Mouse (Mus musculus): ENCODE results near the gene Tbce. TPM values are rescaled to one million over a fixed set of nuclear protein-coding genes. Genes with fewer than 3 reads are reported as not detected.
"Not testable (repeated sequence)": the region's sequence is repeated elsewhere in the genome, so short reads cannot be mapped to it uniquely, and the experiment has no call there.

Tbce gene
- polyA plus RNA-seq, 1 experiment, result 143 TPM

DNA sequence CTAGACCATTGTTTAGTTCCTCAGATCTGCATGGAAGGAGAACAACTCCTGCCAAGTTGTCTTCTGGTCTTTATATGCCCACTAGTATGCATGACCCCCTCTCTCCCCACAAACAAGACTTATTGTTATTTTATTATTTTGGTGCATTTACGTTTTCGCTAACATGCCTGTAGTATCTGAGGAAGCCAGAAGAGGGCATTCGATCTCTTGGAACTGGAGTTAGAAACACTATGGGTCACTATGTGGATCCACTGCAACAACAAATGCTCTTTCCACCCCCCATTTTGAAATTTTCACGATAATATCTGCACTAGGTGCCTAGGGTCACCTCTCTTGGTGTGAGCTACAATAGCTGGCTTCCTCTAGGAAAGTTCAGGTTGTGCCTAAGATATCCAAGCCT lies 35.4 kb downstream of the Tbce start:
- DNase-seq (ENCODE audit: low read depth), result peak; percentile 8
- TF ChIP-seq CTCF (IDR thresholded peaks at IDR 0.05; ENCODE audit: borderline replicate concordance, extremely low read depth, insufficient read depth, insufficient read length) (peak; percentile 18; the same call in 1 of the 2 replicates), POLR2A (IDR thresholded peaks at IDR 0.05; ENCODE audit: borderline replicate concordance, extremely low read depth, insufficient read depth, insufficient read length, poor library complexity, severe bottlenecking) (no peak)

DNA sequence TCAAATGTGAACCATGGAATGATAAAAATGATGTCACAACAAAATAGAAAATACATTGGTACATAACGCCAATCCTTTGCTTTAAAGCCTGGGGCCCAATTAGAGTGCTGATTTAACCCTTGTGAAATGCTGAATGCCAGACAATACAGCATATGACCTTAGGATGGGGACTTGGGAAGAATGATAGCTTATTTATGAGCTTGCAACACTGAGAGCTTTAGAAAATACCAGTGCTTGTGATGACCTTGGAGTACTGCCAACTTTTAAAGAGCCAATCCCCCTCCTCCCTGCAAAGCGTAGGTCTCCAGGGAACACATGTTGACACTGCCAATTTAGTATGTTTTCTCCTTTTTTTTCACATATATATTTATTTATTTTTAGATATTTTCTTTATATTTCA lies 36.7 kb downstream of the Tbce start:
- TF ChIP-seq CTCF (IDR thresholded peaks at IDR 0.05; ENCODE audit: borderline replicate concordance, extremely low read depth, insufficient read depth, insufficient read length), result no peak
- TF ChIP-seq POLR2A (IDR thresholded peaks at IDR 0.05; ENCODE audit: borderline replicate concordance, extremely low read depth, insufficient read depth, insufficient read length, poor library complexity, severe bottlenecking), result no peak
- peak; percentile 39 for DNase-seq (ENCODE audit: low read depth)

DNA sequence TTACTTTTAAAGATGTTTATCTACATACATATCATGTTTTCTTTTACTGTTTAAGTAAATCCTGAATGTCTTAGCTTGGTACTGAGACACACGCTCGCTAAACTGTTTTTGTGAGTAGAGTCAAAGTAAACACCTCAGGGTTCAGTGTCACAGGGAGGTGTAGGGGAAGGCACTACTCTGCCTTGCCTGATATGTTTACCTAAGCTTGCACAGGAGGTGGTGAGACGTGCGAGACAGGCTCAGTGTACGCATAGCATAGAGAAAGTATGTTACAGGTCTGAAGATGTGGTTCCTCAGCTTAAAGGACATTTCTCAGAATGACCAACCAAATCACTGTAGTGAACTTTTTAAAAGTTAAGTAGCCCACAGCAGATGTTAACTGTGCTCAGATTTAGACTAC lies 42.0 kb downstream of the Tbce start:
- DNase-seq (ENCODE audit: low read depth), result no peak
- TF ChIP-seq CTCF (IDR thresholded peaks at IDR 0.05; ENCODE audit: borderline replicate concordance, extremely low read depth, insufficient read depth, insufficient read length) (no peak), POLR2A (IDR thresholded peaks at IDR 0.05; ENCODE audit: borderline replicate concordance, extremely low read depth, insufficient read depth, insufficient read length, poor library complexity, severe bottlenecking) (no peak)

DNA sequence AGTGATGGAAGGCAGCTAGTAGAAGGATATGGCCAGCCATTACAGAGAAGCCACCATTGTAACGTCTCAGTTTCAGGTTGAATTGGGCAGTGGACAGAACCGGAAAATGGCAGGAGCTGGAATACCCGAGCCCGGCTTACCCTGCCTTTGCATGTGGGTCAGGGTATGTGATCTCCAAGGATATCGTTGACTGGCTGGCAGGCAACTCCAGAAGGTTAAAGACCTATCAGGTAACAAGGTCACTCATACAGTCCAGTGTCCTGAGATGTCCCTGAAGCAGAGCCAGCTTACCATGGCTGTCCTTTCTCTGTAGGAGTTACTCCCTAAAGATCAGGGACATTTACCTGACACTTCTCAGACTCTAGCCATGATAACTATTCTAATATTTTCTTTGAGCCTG lies 44.4 kb downstream of the Tbce start:
- TF ChIP-seq POLR2A (IDR thresholded peaks at IDR 0.05; ENCODE audit: borderline replicate concordance, extremely low read depth, insufficient read depth, insufficient read length, poor library complexity, severe bottlenecking) (no peak), CTCF (IDR thresholded peaks at IDR 0.05; ENCODE audit: borderline replicate concordance, extremely low read depth, insufficient read depth, insufficient read length) (no peak)
- DNase-seq (ENCODE audit: low read depth), result no peak

DNA sequence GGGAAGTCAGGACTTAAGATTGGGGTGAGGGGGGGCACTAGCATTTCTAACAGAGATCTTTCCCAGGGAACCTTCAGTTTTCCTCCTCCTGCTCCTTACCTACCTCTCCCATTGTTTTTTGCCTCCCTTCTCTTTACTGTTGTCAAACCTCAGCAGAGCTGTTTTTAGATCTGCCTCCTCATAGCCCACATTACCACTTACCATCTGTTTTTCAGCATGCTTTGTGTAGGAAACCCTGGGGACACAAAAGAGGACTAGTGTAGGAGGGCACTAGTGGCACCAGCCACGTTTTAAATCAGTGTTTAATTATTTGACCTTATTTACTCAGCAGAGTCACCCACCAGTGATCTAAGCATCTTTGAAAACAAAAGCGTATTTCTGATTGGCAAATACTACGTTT lies 46.4 kb downstream of the Tbce start:
- no peak for TF ChIP-seq POLR2A (IDR thresholded peaks at IDR 0.05; ENCODE audit: borderline replicate concordance, extremely low read depth, insufficient read depth, insufficient read length, poor library complexity, severe bottlenecking)
- DNase-seq (ENCODE audit: low read depth), result no peak

DNA sequence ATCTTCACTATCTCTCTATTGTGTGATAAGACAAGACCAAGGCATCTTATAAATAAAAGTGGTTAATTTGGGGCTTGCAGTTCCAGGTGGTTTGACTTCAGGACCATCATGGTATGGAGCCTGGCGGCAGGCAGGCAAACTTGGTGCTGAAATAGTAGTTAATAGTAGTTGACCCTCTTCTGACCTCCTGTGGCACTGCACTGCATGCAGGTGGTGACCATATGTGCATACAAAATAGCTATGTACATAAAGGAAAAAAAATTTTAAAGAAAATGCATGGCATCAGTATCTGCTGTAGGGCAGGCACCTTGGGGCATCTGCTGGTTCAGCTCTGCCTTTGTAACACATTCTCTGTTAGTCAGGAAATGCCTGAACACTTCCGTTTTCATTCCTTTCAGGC lies 49.0 kb downstream of the Tbce start:
- DNase-seq (ENCODE audit: low read depth), result no peak
- no peak for TF ChIP-seq POLR2A (IDR thresholded peaks at IDR 0.05; ENCODE audit: borderline replicate concordance, extremely low read depth, insufficient read depth, insufficient read length, poor library complexity, severe bottlenecking)
- TF ChIP-seq CTCF (IDR thresholded peaks at IDR 0.05; ENCODE audit: borderline replicate concordance, extremely low read depth, insufficient read depth, insufficient read length), result no peak

DNA sequence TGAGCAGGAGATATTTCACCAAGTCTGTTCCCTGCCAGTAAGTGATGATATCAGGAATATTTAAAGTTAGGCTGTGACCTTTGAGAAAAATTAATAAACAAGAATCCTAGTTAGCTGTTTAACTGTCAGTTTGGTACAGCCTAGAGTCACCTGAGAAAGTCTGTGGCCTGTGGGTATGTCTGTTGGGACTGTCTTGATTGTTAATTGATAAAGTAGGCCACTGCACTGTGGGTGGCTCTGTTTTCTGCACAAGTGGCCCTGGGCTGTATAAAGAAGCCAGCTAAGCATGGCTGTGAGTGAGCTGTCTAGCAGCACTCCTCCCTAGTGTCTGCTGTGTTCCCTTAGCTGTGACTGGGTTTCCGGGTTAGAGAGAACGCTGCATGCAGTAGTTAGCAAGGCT lies 50.3 kb downstream of the Tbce start:
- no peak for DNase-seq (ENCODE audit: low read depth)
- TF ChIP-seq CTCF (IDR thresholded peaks at IDR 0.05; ENCODE audit: borderline replicate concordance, extremely low read depth, insufficient read depth, insufficient read length) (no peak), POLR2A (IDR thresholded peaks at IDR 0.05; ENCODE audit: borderline replicate concordance, extremely low read depth, insufficient read depth, insufficient read length, poor library complexity, severe bottlenecking) (no peak)

DNA sequence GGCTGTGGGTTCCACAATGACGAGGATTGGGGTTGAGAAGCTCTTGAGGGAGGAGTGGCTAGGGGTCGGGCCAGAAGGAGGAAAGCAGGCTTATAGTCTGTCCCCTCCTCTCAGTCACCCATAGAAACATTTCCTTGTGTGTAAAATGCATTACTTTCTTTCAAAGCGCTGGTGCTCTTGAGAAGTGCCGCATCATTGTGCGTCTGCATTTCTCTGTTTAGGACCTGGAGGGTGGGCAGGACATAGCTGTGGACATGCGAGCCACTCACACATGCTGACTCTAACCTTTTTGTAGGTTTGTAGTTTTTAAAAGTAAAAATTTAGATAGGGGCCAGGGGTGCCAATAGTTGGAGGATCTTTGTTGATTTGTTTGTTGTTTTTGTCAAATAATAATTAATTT lies 55.9 kb downstream of the Tbce start:
- DNase-seq (ENCODE audit: low read depth), result no peak
- TF ChIP-seq CTCF (IDR thresholded peaks at IDR 0.05; ENCODE audit: borderline replicate concordance, extremely low read depth, insufficient read depth, insufficient read length), result no peak
- no peak for TF ChIP-seq POLR2A (IDR thresholded peaks at IDR 0.05; ENCODE audit: borderline replicate concordance, extremely low read depth, insufficient read depth, insufficient read length, poor library complexity, severe bottlenecking)

DNA sequence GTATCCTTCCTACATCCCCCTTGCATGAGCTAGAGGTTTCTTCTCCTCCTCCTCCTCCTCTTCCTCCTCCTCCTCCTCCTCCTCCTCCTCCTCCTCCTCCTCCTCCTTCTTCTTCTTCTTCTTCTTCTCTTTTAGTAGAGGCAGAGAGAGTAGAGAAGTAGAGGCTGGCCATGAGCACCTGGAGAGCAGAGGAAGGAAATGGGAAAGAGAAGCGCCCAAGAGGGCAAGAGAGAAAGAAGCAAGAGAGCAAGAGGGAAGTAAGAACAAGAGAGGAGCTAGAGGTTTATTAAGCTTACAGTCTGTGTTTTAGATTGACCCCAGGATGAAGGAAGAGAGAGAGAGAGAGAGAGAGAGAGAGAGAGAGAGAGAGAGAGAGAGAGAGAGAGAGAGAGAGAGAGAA lies 57.6 kb downstream of the Tbce start:
- DNase-seq (ENCODE audit: low read depth), result not testable (repeated sequence)

DNA sequence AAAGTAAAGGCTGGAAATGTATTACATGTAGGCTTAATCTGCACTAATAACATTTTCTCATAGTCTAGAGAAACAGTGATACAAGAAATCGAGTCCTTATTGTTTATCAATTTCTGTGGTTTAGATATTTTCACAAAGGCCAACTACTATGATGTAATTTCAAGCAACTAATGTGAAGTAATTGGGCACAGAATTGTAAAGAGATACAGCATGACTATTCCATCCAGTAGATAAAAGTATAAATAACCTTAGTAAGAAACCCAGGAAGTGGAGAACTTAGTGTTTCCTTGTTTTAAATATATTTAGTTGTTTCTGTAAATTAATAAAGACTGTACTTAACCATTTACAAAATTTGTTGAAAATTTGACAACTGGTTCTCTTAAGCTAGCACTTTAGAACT lies 69.6 kb downstream of the Tbce start:
- no peak for TF ChIP-seq CTCF (IDR thresholded peaks at IDR 0.05; ENCODE audit: borderline replicate concordance, extremely low read depth, insufficient read depth, insufficient read length)
- DNase-seq (ENCODE audit: low read depth), result no peak

DNA sequence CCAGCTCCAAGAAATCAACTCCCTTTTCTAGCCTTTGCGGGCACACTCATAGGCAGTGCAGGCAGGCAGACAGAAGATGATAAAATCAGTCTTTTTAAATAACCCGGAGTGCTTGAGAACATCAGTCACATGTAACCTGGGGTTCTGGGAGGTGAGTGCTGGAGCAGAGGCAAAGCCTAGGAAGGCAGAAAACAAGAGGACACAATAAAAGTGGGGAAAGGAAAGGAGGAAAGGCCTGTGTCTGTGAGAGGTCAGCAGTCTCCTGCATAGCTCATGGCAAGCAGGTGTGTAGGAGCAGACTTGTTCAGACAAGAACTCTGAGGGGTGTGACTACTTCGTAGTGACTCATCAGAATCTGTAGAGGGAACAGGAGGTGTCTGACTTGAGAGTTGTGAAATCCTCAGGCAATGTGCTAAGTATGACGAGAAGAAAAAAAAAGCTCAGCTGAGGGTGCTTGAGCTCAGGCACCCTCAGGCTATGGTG lies 70.8 kb downstream of the Tbce start:
- TF ChIP-seq CTCF (IDR thresholded peaks at IDR 0.05; ENCODE audit: borderline replicate concordance, extremely low read depth, insufficient read depth, insufficient read length) (no peak), POLR2A (IDR thresholded peaks at IDR 0.05; ENCODE audit: borderline replicate concordance, extremely low read depth, insufficient read depth, insufficient read length, poor library complexity, severe bottlenecking) (no peak)
- DNase-seq (ENCODE audit: low read depth), result no peak

DNA sequence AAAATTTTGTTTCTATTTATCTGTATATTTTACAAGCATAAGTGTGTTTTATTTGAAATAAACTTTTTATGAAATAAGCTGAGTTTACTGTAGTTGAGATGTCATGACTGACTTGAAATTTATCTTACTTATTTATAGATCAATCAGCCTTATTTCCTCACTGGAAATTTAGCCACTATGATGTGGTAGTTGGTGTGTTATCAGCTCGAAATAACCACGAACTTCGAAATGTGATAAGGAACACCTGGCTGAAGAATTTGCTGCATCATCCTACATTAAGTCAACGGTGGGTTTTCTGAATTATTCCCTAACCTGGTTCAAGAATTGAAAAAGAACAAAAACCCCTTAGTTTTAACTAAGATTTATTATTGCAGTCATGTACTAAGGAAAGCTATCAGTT lies 73.3 kb downstream of the Tbce start:
- TF ChIP-seq CTCF (IDR thresholded peaks at IDR 0.05; ENCODE audit: borderline replicate concordance, extremely low read depth, insufficient read depth, insufficient read length) (no peak), POLR2A (IDR thresholded peaks at IDR 0.05; ENCODE audit: borderline replicate concordance, extremely low read depth, insufficient read depth, insufficient read length, poor library complexity, severe bottlenecking) (no peak)
- no peak for DNase-seq (ENCODE audit: low read depth)

DNA sequence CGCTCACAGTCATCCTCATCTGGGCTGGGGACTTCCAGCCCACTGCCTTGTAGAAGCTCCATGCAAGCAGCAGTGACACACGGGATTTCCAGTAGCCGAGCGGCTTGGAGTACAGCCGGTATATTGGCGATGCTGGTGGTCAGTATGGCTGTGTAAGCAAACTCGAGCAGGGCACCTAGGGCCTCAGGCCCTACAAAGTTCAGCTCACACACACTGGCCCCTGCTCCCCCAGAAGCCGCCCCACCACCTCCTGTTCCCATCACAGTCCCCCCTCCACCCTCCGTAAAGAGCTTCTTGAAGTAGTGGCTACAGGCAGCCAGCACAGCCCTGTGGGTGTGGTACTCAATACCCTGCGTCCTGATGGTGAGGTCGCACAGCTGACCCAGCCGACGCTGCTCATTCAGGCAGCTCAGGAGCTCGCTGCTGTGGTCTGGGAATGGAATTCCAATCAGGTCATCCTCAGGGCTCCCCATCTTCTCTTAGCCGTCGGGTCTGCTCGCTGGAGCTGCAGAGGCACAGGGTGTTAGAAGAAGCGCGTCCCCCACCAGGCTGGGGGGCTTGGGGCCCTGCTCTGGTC lies 74.0 kb downstream of the Tbce start:
- TF ChIP-seq CTCF (IDR thresholded peaks at IDR 0.05; ENCODE audit: borderline replicate concordance, extremely low read depth, insufficient read depth, insufficient read length), result no peak
- no peak for TF ChIP-seq POLR2A (IDR thresholded peaks at IDR 0.05; ENCODE audit: borderline replicate concordance, extremely low read depth, insufficient read depth, insufficient read length, poor library complexity, severe bottlenecking)
- no peak for DNase-seq (ENCODE audit: low read depth)
